Mouse (Mus musculus): ENCODE results near the gene Acad10. TPM values are rescaled to one million over a fixed set of nuclear protein-coding genes. Genes with fewer than 3 reads are reported as not detected.

Acad10 gene
- total RNA-seq, 2 experiments from 2014 or later: 19.8 to 23.8 TPM

- DNase-seq: peak in 1 of 2 experiments; percentile 51
- intact Hi-C loops (cut with DNase I): no loop called here
Observed at GRCm38 (mm10) chr5:121576927-121577488, 83.3 kb downstream of the Acad10 start.

GRCm38 (mm10) chr5:121575867-121576266 is 84.4 kb downstream of the Acad10 start:
- no peak for DNase-seq
- intact Hi-C loops (cut with DNase I): no loop called here

- no peak for DNase-seq
Observed at GRCm38 (mm10) chr5:121574145-121574544, 86.2 kb downstream of the Acad10 start.

More at GRCm38 (mm10) chr5:121574145-121574544, 86.2 kb downstream of the Acad10 start:
- intact Hi-C loops (cut with DNase I): no loop called here

Other genes with a start within 250 kb of the Acad10 start
- 10 to 100 TPM; 11.9 to 12.4 TPM for gene Tmem116, start 208.6 kb downstream of the Acad10 start, total RNA-seq (2021)
- 10 to 100 TPM; 71.5 to 78.6 TPM for gene Erp29, start 208.0 kb downstream of the Acad10 start, total RNA-seq (2021)
- gene Adam1b, start 157.1 kb downstream of the Acad10 start, total RNA-seq (2021): not detected
- gene Adam1a, start 115.0 kb downstream of the Acad10 start, total RNA-seq (2021): 1 to 10 TPM; 1.8 to 1.9 TPM
- gene Gm42878, start 115.0 kb downstream of the Acad10 start, total RNA-seq (2021): not detected
- gene Mapkapk5, start 114.6 kb downstream of the Acad10 start, total RNA-seq (2021): 10 to 100 TPM; 85.1 to 89.3 TPM
- gene Aldh2, start 66.7 kb downstream of the Acad10 start, total RNA-seq (2021): 100 to 1,000 TPM; 263 to 319 TPM
- 10 to 100 TPM; 64.8 to 73.6 TPM for gene Acad12, start 41.6 kb downstream of the Acad10 start, total RNA-seq (2021)
- 10 to 100 TPM; 29.8 to 31.9 TPM for gene Brap, start within 50 bp of the Acad10 start, total RNA-seq (2021)
- 100 to 1,000 TPM; 138 to 149 TPM for gene Atxn2, start 50.8 kb upstream of the Acad10 start, total RNA-seq (2021)
- 10 to 100 TPM; 23.8 to 28.1 TPM for gene Sh2b3, start 177.1 kb upstream of the Acad10 start, total RNA-seq (2021)
- 10 to 100 TPM; 11.6 to 12.6 TPM for gene Pheta1, start 188.5 kb upstream of the Acad10 start, total RNA-seq (2021)

Data from heart, postnatal 36 days (tissue).